Mouse (Mus musculus) right cerebral cortex, postnatal 25 days (tissue): ENCODE measurements around the gene Olfr769.
"Not testable (repeated sequence)": the region's sequence is repeated elsewhere in the genome, so short reads cannot be mapped to it uniquely, and the experiment has no call there.

Experiments
- DNase-seq: peaks from one replicate; pipeline ENCODE4 v3.0.0; 2022

Gene Olfr769

DNA sequence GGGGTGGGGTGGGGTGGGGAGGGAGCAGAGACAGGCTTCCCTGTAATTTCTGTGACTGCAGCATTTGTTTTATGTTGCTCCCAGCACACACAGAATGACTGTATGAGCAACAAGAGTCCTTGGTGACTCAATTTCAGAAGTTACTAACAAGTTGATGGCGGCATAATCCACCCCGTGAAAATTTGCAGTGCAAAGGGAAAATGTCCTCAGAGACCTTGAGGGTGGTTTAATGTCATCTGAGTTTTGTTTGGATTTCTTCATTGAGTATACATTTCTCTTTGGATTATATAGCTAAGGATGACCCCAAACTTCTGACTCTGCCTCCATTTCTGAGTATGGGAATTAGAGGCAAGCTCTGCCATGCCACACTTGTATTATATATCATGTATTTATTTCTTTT, at the start of gene Olfr769:
Gene Olfr769, minus strand, starts transcription at position 101 of the 400 bp plus-strand sequence.
- no peak for DNase-seq

DNA sequence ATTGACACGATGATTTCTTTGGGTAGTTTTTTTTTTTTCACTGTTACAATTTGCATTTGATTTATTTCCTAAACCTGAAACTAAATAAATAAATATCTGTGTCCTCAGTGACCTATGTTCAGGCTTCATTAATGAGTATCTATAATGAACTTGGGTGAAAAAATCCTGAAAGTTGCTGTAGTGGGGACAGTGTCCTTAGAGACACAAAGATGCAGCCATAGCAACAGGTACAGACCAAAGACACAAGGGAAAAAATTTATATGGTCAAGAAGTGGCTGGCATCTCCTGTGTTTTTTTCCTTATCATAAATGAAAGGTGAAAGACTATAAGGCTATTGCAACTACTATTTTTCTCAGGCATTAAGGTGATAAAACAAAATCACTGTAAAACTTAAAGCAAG, 47.0 kb upstream of the Olfr769 start, which contains the start of gene Olfr771:
Gene Olfr771, minus strand, starts transcription at position 101 of the 400 bp plus-strand sequence.
- no peak for DNase-seq

DNA sequence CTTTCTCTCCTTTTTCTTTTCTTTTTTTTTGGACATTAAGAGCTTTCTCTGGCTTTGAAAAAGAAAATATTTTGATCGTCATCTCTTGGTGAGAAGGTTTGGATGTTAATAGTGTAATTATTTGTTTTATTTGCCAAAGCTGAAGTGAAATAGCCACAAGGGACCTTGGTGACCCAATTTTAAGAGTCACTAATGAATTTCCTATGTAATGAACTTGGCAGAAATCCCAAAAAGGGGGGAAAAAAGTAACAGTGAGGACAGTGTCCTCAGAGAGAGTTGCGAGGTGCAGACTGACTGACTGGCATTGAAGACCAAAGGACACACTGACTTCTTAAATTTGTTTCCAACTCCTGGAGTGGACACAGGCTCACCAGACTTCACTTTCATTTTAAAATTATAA, 21.2 kb upstream of the Olfr769 start, which contains the start of gene Olfr770:
Gene Olfr770, minus strand, starts transcription at position 101 of the 400 bp plus-strand sequence.
- DNase-seq: no peak

GRCm38 (mm10) chr10:129115146-129115545, 2.5 kb downstream of the Olfr769 start:
- DNase-seq: no peak

DNA sequence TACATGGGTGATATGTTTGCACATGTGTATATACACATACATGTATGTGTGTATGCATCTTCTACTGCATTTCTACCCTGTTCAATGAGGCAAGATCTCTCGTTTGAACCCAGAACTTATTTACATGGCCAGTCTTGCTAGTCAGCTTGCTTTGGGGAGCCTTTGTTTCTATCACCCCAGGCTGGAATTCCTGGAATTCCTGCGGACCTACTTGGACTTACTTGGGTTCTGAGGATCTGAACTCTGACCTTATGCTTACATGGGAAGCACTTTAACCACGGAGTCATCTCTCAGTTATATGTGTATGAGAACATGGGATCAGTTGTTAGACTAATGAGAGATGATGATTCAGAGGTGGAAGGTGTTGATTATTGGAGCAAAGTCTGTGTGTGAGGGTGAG, 16.4 kb downstream of the Olfr769 start:
- DNase-seq: no peak

GRCm38 (mm10) chr10:129099275-129099674, 18.4 kb downstream of the Olfr769 start, which contains the start of gene Olfr768:
TSS of gene Olfr768 (minus strand) at chr10:129099375.
- no peak for DNase-seq

DNA sequence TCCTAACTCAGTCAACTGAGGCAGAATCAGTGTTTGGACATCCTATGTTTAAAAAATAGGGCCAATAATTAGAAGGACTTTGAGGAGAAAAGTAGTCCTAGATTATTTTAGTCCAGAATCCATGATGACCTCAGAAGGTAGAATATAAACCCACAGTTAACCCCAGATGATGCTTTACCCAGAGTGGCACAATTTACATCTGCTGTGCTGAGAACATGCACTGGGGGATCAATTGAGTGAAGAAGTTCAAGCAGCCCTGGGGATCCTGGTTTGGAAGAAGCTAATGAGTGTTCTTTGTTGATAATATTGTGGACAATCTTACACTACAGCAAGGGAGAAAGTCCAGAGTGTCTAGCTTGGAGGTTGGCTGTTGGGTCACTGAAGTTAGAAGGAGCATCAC, 34.9 kb downstream of the Olfr769 start, which contains the start of gene Olfr767:
Gene Olfr767, minus strand, starts transcription at position 101 of the 400 bp plus-strand sequence.
- not testable (repeated sequence) for DNase-seq

- no peak for DNase-seq
These were observed 48.8 kb downstream of the Olfr769 start, which contains the start of gene Olfr766-ps1 for GRCm38 (mm10) chr10:129068877-129069276. TSS of gene Olfr766-ps1 (minus strand) at chr10:129068977.
